Mouse (Mus musculus) liver, embryonic 13.5 days (tissue): Measurements from ENCODE around the gene Fli1. TPM values are rescaled to one million over a fixed set of nuclear protein-coding genes. Genes with fewer than 3 reads are reported as not detected.

ENCODE experiments used
- ATAC-seq: fragments of 200-750 bp; cut with Nextera tagmentation; 2 replicates; pipeline ENCODE4 v1.8.0; 2017; ENCODE audit warnings: low read depth, mild to moderate bottlenecking, moderate number of reproducible peaks, moderate library complexity
- DNase-seq: peaks from one replicate; pipeline ENCODE4 v3.0.0; 2022
- H3K27ac ChIP-seq: fragments of 300-500 bp; sonication (generic); 2 replicates; pipeline ENCODE4 v1.5.1; 2015; ENCODE audit warnings: moderate library complexity, mild to moderate bottlenecking, inconsistent platforms
- H3K27me3 ChIP-seq: fragments of 300-500 bp; sonication (generic); 2 replicates; pipeline ENCODE4 v1.6.1; 2015; ENCODE audit warnings: mild to moderate bottlenecking, inconsistent platforms
- H3K36me3 ChIP-seq: fragments of 300-500 bp; sonication (generic); 2 replicates; pipeline ENCODE4 v1.6.1; 2015; ENCODE audit warnings: mild to moderate bottlenecking, inconsistent platforms
- H3K4me1 ChIP-seq: fragments of 300-500 bp; sonication (generic); replicated peaks from 2 replicates; pipeline ENCODE4 v1.6.1; 2015; ENCODE audit warnings: inconsistent platforms
- H3K4me2 ChIP-seq: fragments of 300-500 bp; sonication (generic); 2 replicates; pipeline ENCODE4 v1.6.1; 2015; ENCODE audit warnings: inconsistent platforms, mild to moderate bottlenecking, moderate library complexity
- H3K4me3 ChIP-seq: fragments of 300-500 bp; sonication (generic); replicated peaks from 2 replicates; pipeline ENCODE4 v1.5.1; 2015; ENCODE audit warnings: mild to moderate bottlenecking, inconsistent platforms
- H3K9ac ChIP-seq: fragments of 300-500 bp; sonication (generic); 2 replicates; pipeline ENCODE4 v1.6.1; 2015; ENCODE audit warnings: mild to moderate bottlenecking, inconsistent platforms
- H3K9me3 ChIP-seq: fragments of 300-500 bp; sonication (generic); replicated peaks from 2 replicates; pipeline ENCODE4 v1.6.1; 2016; ENCODE audit warnings: inconsistent platforms
- WGBS: fragments of 180-500 bp; shearing (Covaris S2); methylation state at CpG from one replicate; pipeline ENCODE4 v1.1.7; 2015; ENCODE audit not compliant: insufficient replicate concordance; 5-methylcytosine and 5-hydroxymethylcytosine counted together
- polyA plus RNA-seq: library from polyadenylated mRNA; unstranded; fragments of >200 nt; fragmentation: Nextera tagmentation; extraction: Ambion mirVana; gene quantifications from 2 replicates; pipeline ENCODE4 v1.2.1, GENCODE M21; 2015

The Fli1 gene
- polyA plus RNA-seq, 1 experiment from 2014 or later, result 9.1 TPM

DNA sequence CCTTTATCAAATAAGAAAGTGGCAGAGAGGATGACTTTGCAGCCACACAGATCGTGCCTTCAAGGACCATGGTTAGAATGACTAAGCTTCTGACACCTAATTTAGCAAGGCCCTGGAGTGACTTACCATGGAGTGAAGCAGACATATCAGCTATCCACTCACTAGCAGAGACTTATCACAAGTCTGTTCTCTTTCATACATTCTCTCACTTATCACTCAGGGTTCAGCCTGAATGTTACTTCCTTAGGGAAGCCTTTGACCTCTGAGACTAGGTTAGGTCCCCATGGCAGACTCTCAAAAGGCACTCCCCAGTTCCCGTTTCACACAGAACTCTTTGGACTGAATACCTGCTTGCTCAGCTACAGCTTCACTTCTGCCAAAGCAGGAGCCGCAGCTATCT is 21.3 kb downstream of the Fli1 start:
- no peaks in the 10 kb centered on the region for H3K9me3 ChIP-seq
- peaks cover 59% of the 10 kb centered on the region for H3K4me1 ChIP-seq
- WGBS, result 15% methylated on average over 3 of the region's 3 CpGs
- H3K36me3 ChIP-seq, result no peaks in the 10 kb centered on the region
- H3K9ac ChIP-seq, result no peak overlapping the region
- H3K27me3 ChIP-seq, result no peaks in the 10 kb centered on the region
- no peak overlapping the region for H3K4me3 ChIP-seq
- no peak for DNase-seq
- ATAC-seq, result peak; percentile 78
- peak overlapping the region; percentile 30; the same call in 1 of the 2 replicates for H3K27ac ChIP-seq
- 0 out of 2 replicates have a peak overlapping the region, but pooled peaks have one; percentile 14 for H3K4me2 ChIP-seq

DNA sequence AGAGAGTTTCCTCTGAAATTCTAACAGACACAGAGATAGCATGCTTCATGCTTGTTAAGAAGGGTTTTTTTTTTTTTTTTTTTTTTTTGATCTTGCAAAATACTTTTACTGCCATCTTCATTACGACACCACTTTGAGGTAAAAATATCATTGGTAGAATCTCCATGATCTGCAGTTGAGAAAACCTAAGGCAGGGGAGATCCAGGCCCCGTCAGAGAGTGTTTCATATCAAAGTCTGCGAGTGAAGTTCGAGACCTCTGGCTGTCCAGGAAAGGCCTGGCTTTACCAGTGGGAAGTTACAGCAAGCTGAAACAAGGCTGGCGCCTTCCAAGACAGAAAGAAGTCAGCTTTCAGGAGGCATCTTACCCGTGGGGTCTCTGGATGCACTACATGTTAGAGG is 21.8 kb downstream of the Fli1 start:
- Histone ChIP-seq H3K4me1 (peaks cover 64% of the 10 kb centered on the region), H3K4me2 (no peak overlapping the region), H3K9ac (no peak overlapping the region), H3K9me3 (no peaks in the 10 kb centered on the region), H3K4me3 (no peak overlapping the region), H3K27me3 (no peaks in the 10 kb centered on the region), H3K27ac (peak overlapping the region; percentile 30; the same call in 1 of the 2 replicates), H3K36me3 (no peaks in the 10 kb centered on the region)
- ATAC-seq (no peak), DNase-seq (no peak)
- 31% methylated on average over 6 of the region's 6 CpGs for WGBS

DNA sequence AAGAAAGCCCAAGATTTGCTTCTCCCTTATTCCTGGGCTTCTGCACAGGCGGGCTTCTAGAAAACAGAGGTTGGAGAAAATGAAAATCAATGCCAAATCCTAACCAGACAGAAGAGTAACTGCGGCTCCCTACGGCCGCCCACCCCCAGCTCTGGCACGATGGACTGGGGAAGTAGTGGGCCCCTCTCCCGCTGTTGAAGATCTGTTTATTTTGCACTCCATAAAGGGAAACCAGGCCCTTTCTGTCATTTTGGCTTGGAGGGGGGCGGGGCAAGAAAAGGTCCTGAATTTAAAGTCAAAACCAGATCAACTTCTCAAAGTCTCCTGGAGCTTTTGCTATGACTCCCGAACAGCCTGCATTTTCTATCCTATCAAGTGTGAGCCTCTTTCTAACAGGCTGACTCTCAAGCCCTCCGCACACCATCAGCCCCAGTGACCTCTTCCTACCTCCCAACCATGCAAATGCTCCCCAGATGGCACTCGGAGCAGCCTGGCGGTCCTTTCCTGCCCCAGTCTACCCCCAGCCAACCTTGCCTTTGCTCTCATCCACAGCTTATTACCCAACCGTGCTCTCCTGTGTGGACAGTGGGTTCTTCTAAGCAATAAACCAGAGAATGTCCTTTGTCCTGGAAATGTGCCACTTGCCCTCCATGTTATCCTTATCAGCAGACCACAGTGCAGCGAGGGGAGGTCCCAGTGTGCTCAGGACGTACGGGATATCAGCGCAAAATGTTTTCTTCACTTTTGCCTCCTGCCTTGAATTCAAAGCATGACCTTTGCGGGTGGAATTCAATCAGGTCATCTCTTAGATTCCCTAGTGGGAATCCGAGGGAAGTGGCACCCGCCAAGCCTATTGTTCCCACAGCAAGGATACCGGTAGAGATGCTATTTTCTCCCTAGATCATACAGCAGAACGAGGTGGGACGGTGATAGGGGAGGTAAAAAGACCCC is 23.3 kb downstream of the Fli1 start:
- peak; percentile 60 for ATAC-seq
- no peaks in the 10 kb centered on the region for H3K36me3 ChIP-seq
- peaks cover 63% of the 10 kb centered on the region for H3K4me1 ChIP-seq
- no peaks in the 10 kb centered on the region for H3K27me3 ChIP-seq
- WGBS, result 22% methylated on average over 22 of the region's 22 CpGs
- no peak overlapping the region for H3K4me3 ChIP-seq
- peak overlapping the region; percentile 45 for H3K4me2 ChIP-seq
- DNase-seq, result no peak
- no peak overlapping the region; the same call in 1 of the 2 replicates for H3K27ac ChIP-seq
- no peaks in the 10 kb centered on the region for H3K9me3 ChIP-seq
- no peak overlapping the region for H3K9ac ChIP-seq

DNA sequence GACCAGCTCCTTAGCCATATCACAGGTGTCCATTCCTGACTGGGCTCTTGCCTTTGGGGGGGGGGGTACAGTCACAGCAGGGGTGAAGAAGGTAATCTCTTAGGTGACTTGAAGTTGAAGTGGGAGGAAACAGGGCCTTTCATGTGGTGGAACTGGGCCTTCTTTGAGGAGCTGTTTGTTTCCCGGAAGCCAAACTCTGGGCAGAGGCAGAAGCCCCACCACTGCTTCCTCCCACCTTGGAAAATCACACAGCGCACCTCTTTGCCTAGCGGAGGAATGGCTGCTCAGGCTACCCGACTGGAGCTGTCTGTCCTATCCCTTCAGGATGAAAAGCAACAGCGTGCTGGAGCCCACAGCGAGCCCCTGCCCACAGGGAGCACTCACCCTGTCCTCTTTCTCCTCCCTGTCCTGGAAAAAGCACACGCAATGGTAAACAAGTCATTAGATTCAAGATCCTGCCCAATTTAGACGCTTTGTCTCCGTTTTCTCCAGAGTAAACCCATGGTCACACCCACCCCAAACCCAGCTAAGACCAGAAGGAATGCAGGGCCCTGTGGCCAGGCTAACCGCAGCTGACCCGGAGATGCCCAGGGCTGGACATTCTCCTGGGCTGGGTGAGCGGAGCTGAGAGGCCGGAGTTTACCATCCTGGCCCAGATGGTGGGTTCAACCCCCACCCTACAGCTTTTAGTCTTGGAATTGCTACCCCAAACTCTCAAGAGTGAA is 24.1 kb downstream of the Fli1 start:
- no peak for ATAC-seq
- 0 out of 2 replicates have a peak overlapping the region, but pooled peaks have one; percentile 16 for H3K27ac ChIP-seq
- H3K9ac ChIP-seq, result no peak overlapping the region
- no peaks in the 10 kb centered on the region for H3K9me3 ChIP-seq
- no peak for DNase-seq
- H3K4me3 ChIP-seq, result no peak overlapping the region
- 64% methylated on average over 13 of the region's 13 CpGs for WGBS
- peak overlapping the region; percentile 0; the same call in 1 of the 2 replicates for H3K4me2 ChIP-seq
- no peaks in the 10 kb centered on the region for H3K36me3 ChIP-seq
- H3K27me3 ChIP-seq, result no peaks in the 10 kb centered on the region
- peaks cover 72% of the 10 kb centered on the region for H3K4me1 ChIP-seq

DNA sequence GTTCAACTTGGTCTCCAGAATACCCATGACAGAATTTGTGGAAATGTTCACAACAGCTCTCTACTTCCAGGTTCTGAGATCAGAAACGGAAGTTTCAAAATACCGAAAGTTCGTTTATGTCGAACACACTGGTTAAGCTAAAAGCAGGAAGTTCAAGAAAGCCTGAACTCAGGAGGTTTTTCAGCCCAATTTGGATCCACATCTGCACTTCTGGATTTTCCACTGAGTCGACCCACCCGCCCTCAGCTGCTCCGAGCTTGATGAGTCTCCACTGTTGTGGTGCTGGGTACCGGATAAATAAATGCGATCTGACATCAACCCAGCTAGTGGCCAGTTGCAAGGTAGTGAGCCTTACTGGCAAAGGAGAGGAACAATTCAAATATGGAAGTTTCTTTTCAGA is 26.0 kb downstream of the Fli1 start:
- Histone ChIP-seq H3K27me3 (no peaks in the 10 kb centered on the region), H3K4me1 (peaks cover 67% of the 10 kb centered on the region), H3K4me3 (no peak overlapping the region), H3K4me2 (0 out of 2 replicates have a peak overlapping the region, but pooled peaks have one; percentile 11), H3K9ac (no peak overlapping the region), H3K27ac (peak overlapping the region; percentile 26; the same call in 1 of the 2 replicates), H3K36me3 (no peaks in the 10 kb centered on the region), H3K9me3 (no peaks in the 10 kb centered on the region)
- no peak for ATAC-seq
- 29% methylated on average over 9 of the region's 9 CpGs for WGBS
- DNase-seq, result no peak

DNA sequence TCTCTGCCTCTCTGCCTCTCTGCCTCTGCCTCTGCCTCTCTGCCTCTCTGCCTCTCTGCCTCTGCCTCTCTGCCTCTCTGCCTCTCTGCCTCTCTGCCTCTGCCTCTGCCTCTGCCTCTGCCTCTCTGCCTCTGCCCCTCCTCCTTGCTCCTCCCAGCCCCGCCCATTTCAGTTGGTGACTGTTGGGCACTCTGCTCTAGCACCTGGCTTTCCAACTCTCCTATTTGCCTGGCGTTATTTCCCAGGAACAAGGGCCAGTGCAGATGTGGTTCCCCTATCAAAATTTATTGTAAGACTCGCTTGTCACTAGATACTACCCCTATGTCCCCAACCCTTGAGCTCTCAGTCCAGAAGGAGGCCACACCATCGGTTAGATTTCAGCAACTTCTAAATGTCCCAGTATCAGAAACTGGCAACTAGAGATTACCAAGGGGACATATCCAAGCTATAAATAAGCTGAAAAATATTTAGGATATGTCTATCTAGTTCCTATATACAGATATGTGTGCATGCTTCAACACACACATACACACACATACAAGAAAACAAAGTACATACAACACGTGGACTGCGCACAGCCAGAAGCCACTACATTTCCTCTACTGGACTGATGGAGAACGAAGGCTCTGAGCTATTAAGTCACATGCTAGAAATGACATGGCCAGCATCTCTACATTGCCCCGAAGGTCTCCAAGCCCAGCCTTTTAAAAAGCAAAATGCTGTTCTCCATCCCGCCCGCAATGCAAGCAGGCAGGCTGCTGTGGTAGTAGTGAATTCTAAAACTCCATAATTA is 26.6 kb downstream of the Fli1 start:
- Histone ChIP-seq H3K27ac (peak overlapping the region; percentile 58; the same call in 1 of the 2 replicates), H3K4me1 (peaks cover 67% of the 10 kb centered on the region)

DNA sequence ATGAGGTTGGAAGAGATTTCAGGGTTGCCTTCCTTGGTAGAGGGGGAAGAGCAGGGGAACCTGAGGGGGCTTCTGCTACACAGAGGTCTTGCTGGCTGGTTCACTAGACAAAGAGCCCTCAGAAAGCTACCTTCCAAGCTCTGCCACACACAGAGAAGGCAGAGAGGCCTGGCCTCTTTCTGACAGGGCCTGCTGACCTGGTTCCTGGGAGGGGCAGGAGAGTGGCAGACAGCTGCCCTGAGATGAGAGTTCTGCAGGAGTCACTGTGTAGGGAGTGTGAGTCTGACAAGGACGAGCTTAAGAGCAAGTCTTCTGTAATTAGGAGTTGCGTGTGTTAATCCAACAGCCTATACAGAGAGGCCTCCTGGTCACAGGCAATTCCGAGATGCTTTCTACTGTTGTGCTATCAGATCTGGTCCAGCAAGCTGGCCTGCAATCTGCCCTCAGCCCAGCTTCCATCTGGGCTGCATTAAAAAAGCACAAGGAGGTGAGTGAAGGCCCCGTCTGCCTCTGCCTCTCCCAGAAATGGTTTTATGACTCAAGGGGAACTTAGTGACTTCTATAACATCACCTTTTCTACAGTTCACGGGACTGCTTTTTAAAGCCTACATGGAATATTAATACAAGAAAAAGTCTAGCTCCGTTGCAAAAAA is 28.1 kb downstream of the Fli1 start:
- peaks cover 65% of the 10 kb centered on the region for H3K4me1 ChIP-seq
- ATAC-seq (no peak), DNase-seq (no peak)
- no peaks in the 10 kb centered on the region for H3K27me3 ChIP-seq
- no peaks in the 10 kb centered on the region for H3K36me3 ChIP-seq
- 44% methylated on average over 6 of the region's 6 CpGs for WGBS
- no peak overlapping the region for H3K27ac ChIP-seq
- no peaks in the 10 kb centered on the region for H3K9me3 ChIP-seq
- H3K4me3 ChIP-seq, result no peak overlapping the region
- H3K9ac ChIP-seq, result no peak overlapping the region
- no peak overlapping the region for H3K4me2 ChIP-seq

More for the DNA sequence above, 26.6 kb downstream of the Fli1 start:
- no peaks in the 10 kb centered on the region for H3K36me3 ChIP-seq
- 33% methylated on average over 10 of the region's 10 CpGs for WGBS
- H3K9me3 ChIP-seq, result no peaks in the 10 kb centered on the region
- 0 out of 2 replicates have a peak, but pooled peaks have one; percentile 53 for ATAC-seq
- DNase-seq, result peak; percentile 42
- H3K9ac ChIP-seq, result no peak overlapping the region
- 0 out of 2 replicates have a peak overlapping the region, but pooled peaks have one; percentile 11 for H3K4me2 ChIP-seq
- H3K4me3 ChIP-seq, result no peak overlapping the region
- no peaks in the 10 kb centered on the region for H3K27me3 ChIP-seq

DNA sequence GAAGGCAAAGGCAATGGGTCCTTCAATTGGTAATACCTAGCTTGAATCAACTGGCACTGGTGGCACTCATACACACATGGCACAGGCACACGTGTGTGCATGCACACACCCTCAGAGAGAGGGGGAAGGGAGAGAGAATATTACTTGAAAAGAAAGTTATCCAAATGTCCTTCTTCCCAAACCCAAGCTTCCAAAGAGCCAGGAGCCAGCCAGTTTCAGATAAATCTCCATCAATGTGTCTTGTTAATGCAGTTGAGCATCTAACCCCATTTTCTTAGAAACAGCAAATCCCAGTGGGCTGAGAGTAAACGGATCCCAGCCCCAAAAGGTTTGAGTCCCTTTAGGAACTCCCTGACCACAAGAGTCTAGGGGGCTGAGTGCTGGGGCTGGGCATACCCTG is 29.2 kb downstream of the Fli1 start:
- Histone ChIP-seq H3K4me1 (peaks cover 65% of the 10 kb centered on the region), H3K27me3 (no peaks in the 10 kb centered on the region), H3K4me3 (no peak overlapping the region), H3K9me3 (no peaks in the 10 kb centered on the region), H3K27ac (no peak overlapping the region), H3K36me3 (no peaks in the 10 kb centered on the region), H3K4me2 (no peak overlapping the region), H3K9ac (no peak overlapping the region)
- DNase-seq (no peak), ATAC-seq (no peak)
- 64% methylated on average over 2 of the region's 2 CpGs for WGBS

DNA sequence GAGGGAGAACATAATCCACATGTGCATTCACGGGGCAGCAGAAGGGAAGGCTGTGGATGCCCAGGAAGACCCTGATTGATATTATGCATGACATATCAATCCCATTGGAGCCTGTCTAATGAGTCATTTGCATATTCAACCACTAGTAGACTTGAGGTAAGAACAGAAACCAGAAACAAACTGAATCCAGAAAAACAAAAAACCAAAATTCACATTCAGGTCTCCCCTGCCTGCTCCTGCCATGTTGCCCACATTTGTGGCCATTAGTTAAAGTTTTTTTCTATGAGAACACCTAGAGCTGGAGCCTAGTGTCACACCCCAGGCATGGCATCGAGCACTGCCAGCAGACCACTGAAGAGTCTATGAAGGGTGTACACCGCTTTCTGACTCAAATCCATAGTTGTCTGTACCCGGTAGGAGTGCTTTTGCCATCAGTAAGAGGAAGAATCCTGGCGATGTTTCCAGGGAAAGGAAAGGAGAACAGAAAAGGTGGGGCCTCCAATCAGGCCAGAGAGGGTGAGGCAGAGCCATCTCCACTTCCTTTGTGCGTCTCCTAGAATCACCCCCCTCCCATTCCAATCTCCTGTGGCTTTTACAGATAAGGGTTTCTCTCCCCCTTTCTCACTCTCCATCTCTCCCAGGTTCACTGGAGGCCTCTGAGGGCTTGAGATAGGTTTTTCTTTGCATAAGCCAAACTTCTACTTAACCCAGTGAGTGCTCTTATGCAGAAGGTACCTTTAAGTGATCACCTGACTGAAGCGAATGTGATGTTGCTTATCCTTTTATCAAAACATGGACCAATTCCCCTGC is 32.0 kb downstream of the Fli1 start:
- H3K9me3 ChIP-seq, result no peaks in the 10 kb centered on the region
- no peak overlapping the region for H3K4me2 ChIP-seq
- peaks cover 15% of the 10 kb centered on the region for H3K27me3 ChIP-seq
- peaks cover 74% of the 10 kb centered on the region for H3K4me1 ChIP-seq
- no peak overlapping the region for H3K4me3 ChIP-seq
- no peaks in the 10 kb centered on the region for H3K36me3 ChIP-seq
- ATAC-seq, result peak; percentile 37; the same call in 1 of the 2 replicates
- H3K9ac ChIP-seq, result no peak overlapping the region
- no peak overlapping the region for H3K27ac ChIP-seq
- DNase-seq, result no peak
- 25% methylated on average over 7 of the region's 7 CpGs for WGBS

DNA sequence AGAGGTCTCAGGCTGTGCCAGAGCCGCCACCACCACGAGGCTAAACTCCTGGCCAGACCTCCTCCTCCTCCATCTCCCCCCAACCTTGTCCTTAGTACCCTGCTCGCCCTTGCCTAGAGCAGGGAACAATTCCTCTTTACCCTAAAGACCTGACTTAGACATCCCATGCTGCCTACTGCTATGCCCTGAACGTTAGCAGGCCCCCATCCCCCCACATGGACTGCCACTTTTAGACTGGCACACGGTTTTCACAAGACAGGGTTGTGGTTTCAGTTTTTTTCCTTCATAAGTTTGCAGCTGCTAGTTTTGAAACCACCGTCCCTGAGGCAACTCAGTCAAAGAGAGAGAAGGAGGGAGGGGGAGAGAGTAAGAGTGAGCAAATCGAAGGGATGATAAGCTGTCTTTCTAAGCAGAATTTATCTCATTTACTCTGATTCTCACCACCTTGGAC is 32.9 kb downstream of the Fli1 start:
- peaks cover 78% of the 10 kb centered on the region for H3K4me1 ChIP-seq
- ATAC-seq (no peak), DNase-seq (no peak)
- H3K9me3 ChIP-seq, result no peaks in the 10 kb centered on the region
- H3K4me2 ChIP-seq, result no peak overlapping the region
- peaks cover 15% of the 10 kb centered on the region for H3K27me3 ChIP-seq
- WGBS, result 14% methylated on average over 7 of the region's 7 CpGs
- H3K4me3 ChIP-seq, result no peak overlapping the region
- no peak overlapping the region for H3K9ac ChIP-seq
- H3K27ac ChIP-seq, result peak overlapping the region; percentile 20; the same call in 1 of the 2 replicates
- no peaks in the 10 kb centered on the region for H3K36me3 ChIP-seq
